Mouse (Mus musculus): Measurements from ENCODE around the gene Adamtsl4.

Adamtsl4 gene

GRCm38 (mm10) chr3:95687524-95688421, at the start of gene Adamtsl4:
TSS of gene Adamtsl4 (minus strand) at chr3:95687917.
- DNase-seq (ENCODE audit: low spot score in 2 of 2): no peak

- DNase-seq (ENCODE audit: low spot score in 2 of 2): no peak
These were observed 47.5 kb upstream of the Adamtsl4 start for GRCm38 (mm10) chr3:95735071-95735670.

GRCm38 (mm10) chr3:95734092-95734702, 46.5 kb upstream of the Adamtsl4 start:
- no peak for DNase-seq (ENCODE audit: low spot score in 2 of 2)

- no peak for DNase-seq (ENCODE audit: low spot score in 2 of 2)
These were observed 45.2 kb upstream of the Adamtsl4 start for GRCm38 (mm10) chr3:95732744-95733521.

GRCm38 (mm10) chr3:95732297-95732696, 44.6 kb upstream of the Adamtsl4 start:
- no peak for DNase-seq (ENCODE audit: low spot score in 2 of 2)

GRCm38 (mm10) chr3:95731802-95732201, 44.1 kb upstream of the Adamtsl4 start:
- DNase-seq (ENCODE audit: low spot score in 2 of 2): no peak

- DNase-seq (ENCODE audit: low spot score in 2 of 2): no peak
These were observed 42.7 kb upstream of the Adamtsl4 start for GRCm38 (mm10) chr3:95730431-95730830.

- no peak for DNase-seq (ENCODE audit: low spot score in 2 of 2)
These were observed 41.2 kb upstream of the Adamtsl4 start for GRCm38 (mm10) chr3:95728906-95729305.

- DNase-seq (ENCODE audit: low spot score in 2 of 2): no peak
These were observed 39.1 kb upstream of the Adamtsl4 start for GRCm38 (mm10) chr3:95726696-95727358.

GRCm38 (mm10) chr3:95725863-95726262, 38.1 kb upstream of the Adamtsl4 start:
- DNase-seq (ENCODE audit: low spot score in 2 of 2): no peak

- DNase-seq (ENCODE audit: low spot score in 2 of 2): no peak
These were observed 34.7 kb upstream of the Adamtsl4 start for GRCm38 (mm10) chr3:95722386-95722785.

GRCm38 (mm10) chr3:95718153-95718552, 30.4 kb upstream of the Adamtsl4 start:
- DNase-seq (ENCODE audit: low spot score in 2 of 2): no peak

- no peak for DNase-seq (ENCODE audit: low spot score in 2 of 2)
These were observed 28.4 kb upstream of the Adamtsl4 start for GRCm38 (mm10) chr3:95716075-95716474.

- no peak for DNase-seq (ENCODE audit: low spot score in 2 of 2)
These were observed 22.2 kb upstream of the Adamtsl4 start for GRCm38 (mm10) chr3:95709967-95710366.

- DNase-seq (ENCODE audit: low spot score in 2 of 2): no peak
These were observed 21.3 kb upstream of the Adamtsl4 start for GRCm38 (mm10) chr3:95709044-95709443.

- no peak for DNase-seq (ENCODE audit: low spot score in 2 of 2)
These were observed 19.8 kb upstream of the Adamtsl4 start for GRCm38 (mm10) chr3:95707497-95707896.

GRCm38 (mm10) chr3:95706273-95706672, 18.6 kb upstream of the Adamtsl4 start:
- no peak for DNase-seq (ENCODE audit: low spot score in 2 of 2)

- no peak for DNase-seq (ENCODE audit: low spot score in 2 of 2)
These were observed 16.9 kb upstream of the Adamtsl4 start for GRCm38 (mm10) chr3:95704612-95705011.

GRCm38 (mm10) chr3:95703276-95703675, 15.6 kb upstream of the Adamtsl4 start:
- no peak for DNase-seq (ENCODE audit: low spot score in 2 of 2)

- DNase-seq (ENCODE audit: low spot score in 2 of 2): no peak
These were observed 14.3 kb upstream of the Adamtsl4 start for GRCm38 (mm10) chr3:95701877-95702540.

GRCm38 (mm10) chr3:95701085-95701484, 13.4 kb upstream of the Adamtsl4 start:
- DNase-seq (ENCODE audit: low spot score in 2 of 2): no peak
